Mouse (Mus musculus): ENCODE measurements at regions not wholly inside any gene's neighbourhood (a gene's known extent, or its start where the extent isn't known, plus 50 kb on each side); places are given as distances from the start of the nearest gene placed in this dataset.

DNA sequence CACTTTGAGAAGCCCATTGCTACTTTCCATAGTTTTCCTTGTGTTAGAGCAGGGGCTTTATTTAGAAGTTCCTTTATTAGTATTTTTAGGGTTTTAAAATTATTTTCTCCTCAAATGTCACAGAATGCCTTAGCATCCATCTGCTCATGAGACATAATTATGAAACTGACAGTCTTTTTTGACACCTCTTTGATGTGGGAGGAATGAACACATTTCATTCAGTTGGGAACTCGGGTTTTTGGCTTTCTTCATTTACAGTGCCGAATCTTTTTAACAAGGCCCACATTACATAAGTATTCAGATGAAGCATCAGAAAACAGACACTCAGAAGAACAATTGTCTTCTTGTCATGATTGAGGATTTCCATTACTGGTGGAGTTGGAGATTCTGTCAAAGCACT, 843.6 kb downstream of the Lrrtm4 start:
- no peak overlapping the region for H3K4me3 ChIP-seq (ENCODE audit: low read depth, low read length)
- no peaks in the 10 kb centered on the region for H3K9me3 ChIP-seq (ENCODE audit: low read length)
- no peak overlapping the region for H3K27ac ChIP-seq (ENCODE audit: low read depth, low read length)
- TF ChIP-seq CTCF (IDR thresholded peaks at IDR 0.05; ENCODE audit: low read depth): no peak
- H3K4me2 ChIP-seq (ENCODE audit: low read depth): no peak overlapping the region
- H3K27me3 ChIP-seq (ENCODE audit: insufficient read depth, low read length): no peaks in the 10 kb centered on the region
- H3K9ac ChIP-seq: no peak overlapping the region
- H3K4me1 ChIP-seq (ENCODE audit: insufficient read depth): no peaks in the 10 kb centered on the region
- DNase-seq (peak; percentile 31), ATAC-seq (peak; percentile 59; the same call in 1 of the 2 replicates)
- 45% methylated on average over 2 of the region's 2 CpGs for WGBS
- H3K36me3 ChIP-seq (ENCODE audit: insufficient read depth): no peaks in the 10 kb centered on the region

DNA sequence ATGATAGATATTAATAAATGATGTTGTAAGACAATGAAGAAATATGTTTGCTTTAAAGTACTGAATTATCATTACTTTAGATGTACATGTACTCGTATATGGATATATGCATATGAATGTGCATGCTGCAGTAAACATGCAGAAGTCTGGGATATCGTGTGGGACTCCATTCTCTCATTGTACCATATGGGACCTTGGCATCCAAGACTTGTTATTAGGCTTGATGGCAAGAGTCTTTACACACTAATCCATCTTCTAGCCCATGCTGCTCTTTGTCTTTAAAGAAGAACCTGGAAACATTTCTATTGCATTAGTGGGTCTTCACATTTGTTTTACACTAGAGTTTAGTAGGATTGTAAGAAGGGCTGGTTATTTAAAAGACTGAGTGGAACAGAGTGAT, 844.1 kb downstream of the Lrrtm4 start:
- WGBS: 59% methylated on average over 2 of the region's 2 CpGs
- H3K9ac ChIP-seq: no peak overlapping the region
- no peaks in the 10 kb centered on the region for H3K27me3 ChIP-seq (ENCODE audit: insufficient read depth, low read length)
- ATAC-seq: no peak
- no peaks in the 10 kb centered on the region for H3K9me3 ChIP-seq (ENCODE audit: low read length)
- no peak for DNase-seq
- no peaks in the 10 kb centered on the region for H3K4me1 ChIP-seq (ENCODE audit: insufficient read depth)
- H3K36me3 ChIP-seq (ENCODE audit: insufficient read depth): no peaks in the 10 kb centered on the region
- no peak overlapping the region for H3K4me3 ChIP-seq (ENCODE audit: low read depth, low read length)
- no peak overlapping the region for H3K27ac ChIP-seq (ENCODE audit: low read depth, low read length)
- TF ChIP-seq CTCF (IDR thresholded peaks at IDR 0.05; ENCODE audit: low read depth): no peak
- no peak overlapping the region for H3K4me2 ChIP-seq (ENCODE audit: low read depth)

DNA sequence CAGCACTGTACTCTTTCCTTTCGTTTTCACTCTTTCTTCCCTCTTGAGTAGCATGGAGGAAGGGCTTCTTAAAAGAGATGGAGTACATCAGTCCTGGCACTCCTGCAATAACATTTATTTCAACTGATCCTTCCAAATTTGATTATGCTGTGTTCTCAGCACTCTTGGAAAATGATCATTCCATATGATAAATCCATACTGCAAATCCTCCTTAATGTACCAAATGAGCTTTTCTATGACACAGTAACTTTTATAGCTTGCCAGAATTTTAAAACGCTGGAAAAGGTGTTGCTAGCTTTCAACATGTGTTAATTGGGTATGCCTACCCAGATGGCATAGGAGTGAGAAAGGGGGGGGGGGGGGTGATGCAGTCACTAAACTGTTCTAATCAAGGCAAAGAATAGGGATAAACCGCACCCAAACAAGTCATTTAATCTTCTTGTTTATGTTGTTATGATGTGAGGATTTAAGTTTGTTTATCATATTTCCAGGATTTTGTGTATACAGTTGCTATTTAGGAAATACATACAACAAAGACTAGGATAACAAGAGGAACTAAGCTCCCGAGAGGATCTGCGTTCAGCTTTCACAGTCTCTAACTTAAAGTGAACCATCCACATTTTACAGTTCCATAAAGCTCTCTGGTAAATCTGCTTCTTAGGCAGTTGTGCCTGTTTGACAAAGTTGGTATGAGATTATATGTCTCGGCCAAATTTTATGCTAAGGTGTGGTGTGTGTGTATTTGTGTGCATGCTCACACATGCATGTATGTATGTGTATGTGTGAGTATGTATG, 847.3 kb downstream of the Lrrtm4 start:
- 53% methylated on average over 6 of the region's 6 CpGs for WGBS

DNA sequence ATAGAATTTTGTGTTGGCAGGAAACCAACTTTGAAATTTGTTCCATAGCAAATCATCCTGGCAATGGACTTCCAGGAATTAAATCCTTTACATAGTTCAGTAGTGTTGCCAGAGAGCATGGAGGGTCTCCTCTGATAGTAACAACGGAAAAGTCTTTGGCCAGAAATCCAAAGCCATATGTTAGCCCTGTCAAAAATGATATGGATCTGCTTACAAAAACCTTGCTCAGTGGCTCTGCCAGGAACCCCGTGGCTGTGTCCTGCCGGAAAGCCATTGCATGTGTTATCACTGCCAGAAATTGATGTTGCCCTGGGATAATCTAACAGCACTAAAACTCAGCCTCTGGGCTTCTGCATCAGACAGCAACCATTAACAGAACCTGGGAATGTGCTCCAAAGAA, 866.7 kb downstream of the Lrrtm4 start:
- no peak for TF ChIP-seq CTCF (IDR thresholded peaks at IDR 0.05; ENCODE audit: low read depth)
- Histone ChIP-seq H3K36me3 (ENCODE audit: insufficient read depth) (no peaks in the 10 kb centered on the region), H3K27me3 (ENCODE audit: insufficient read depth, low read length) (no peaks in the 10 kb centered on the region), H3K9me3 (ENCODE audit: low read length) (no peaks in the 10 kb centered on the region), H3K4me2 (ENCODE audit: low read depth) (no peak overlapping the region), H3K4me1 (ENCODE audit: insufficient read depth) (no peaks in the 10 kb centered on the region), H3K27ac (ENCODE audit: low read depth, low read length) (no peak overlapping the region), H3K9ac (no peak overlapping the region), H3K4me3 (ENCODE audit: low read depth, low read length) (no peak overlapping the region)
- WGBS: 67% methylated on average over 3 of the region's 3 CpGs
- DNase-seq (no peak), ATAC-seq (no peak)

More for the DNA sequence above, 847.3 kb downstream of the Lrrtm4 start:
- DNase-seq: peak; percentile 54
- ATAC-seq: peak; percentile 83
- no peak overlapping the region for H3K4me2 ChIP-seq (ENCODE audit: low read depth)
- TF ChIP-seq CTCF (IDR thresholded peaks at IDR 0.05; ENCODE audit: low read depth): no peak
- H3K9ac ChIP-seq: no peak overlapping the region
- H3K9me3 ChIP-seq (ENCODE audit: low read length): no peaks in the 10 kb centered on the region
- no peak overlapping the region for H3K4me3 ChIP-seq (ENCODE audit: low read depth, low read length)
- no peaks in the 10 kb centered on the region for H3K27me3 ChIP-seq (ENCODE audit: insufficient read depth, low read length)
- no peak overlapping the region for H3K27ac ChIP-seq (ENCODE audit: low read depth, low read length)
- H3K4me1 ChIP-seq (ENCODE audit: insufficient read depth): no peaks in the 10 kb centered on the region
- no peaks in the 10 kb centered on the region for H3K36me3 ChIP-seq (ENCODE audit: insufficient read depth)

DNA sequence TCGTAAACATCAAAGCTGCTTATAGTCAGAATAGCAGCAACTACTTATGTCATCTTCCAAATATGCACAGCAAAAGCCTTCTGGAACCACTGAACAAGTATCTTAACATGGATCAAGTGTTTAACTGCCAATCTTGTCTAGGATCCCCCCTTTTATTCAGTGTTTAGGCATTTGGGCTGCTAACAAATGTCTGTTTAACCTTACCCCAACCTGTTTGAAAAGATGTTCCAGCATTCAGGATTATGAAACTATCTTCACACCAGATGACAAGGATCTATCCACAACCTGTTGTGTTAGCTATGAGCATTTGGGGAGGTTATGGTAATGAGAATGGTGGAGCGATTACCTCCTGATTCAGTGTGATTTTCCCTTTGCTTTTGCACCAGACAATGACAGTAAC, 886.5 kb downstream of the Lrrtm4 start:
- Histone ChIP-seq H3K9me3 (ENCODE audit: low read length) (no peaks in the 10 kb centered on the region), H3K27me3 (ENCODE audit: insufficient read depth, low read length) (no peaks in the 10 kb centered on the region), H3K4me1 (ENCODE audit: insufficient read depth) (no peaks in the 10 kb centered on the region), H3K27ac (ENCODE audit: low read depth, low read length) (no peak overlapping the region), H3K4me2 (ENCODE audit: low read depth) (no peak overlapping the region), H3K9ac (no peak overlapping the region), H3K4me3 (ENCODE audit: low read depth, low read length) (no peak overlapping the region), H3K36me3 (ENCODE audit: insufficient read depth) (no peaks in the 10 kb centered on the region)
- TF ChIP-seq CTCF (IDR thresholded peaks at IDR 0.05; ENCODE audit: low read depth): no peak
- 60% methylated on average over 2 of the region's 2 CpGs for WGBS
- DNase-seq (peak; percentile 58), ATAC-seq (peak; percentile 81)

DNA sequence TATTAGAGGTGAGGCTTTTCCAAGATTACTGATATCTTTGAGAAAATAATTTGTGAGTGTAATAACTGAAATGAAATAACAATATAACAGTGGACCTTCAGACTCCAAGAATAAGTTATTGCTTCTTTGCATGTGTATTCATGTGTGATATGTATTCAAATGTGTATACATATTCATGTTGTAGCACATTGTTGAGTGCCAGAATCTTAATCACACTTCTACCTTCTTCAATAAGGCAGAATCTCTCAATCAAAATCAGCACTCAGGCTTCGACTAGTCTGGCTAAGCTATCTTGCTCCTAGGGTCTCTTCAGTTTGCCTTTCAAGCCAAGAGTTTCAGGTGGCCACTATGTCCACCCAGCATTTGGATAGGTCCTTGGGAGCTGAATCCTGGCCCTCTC, 911.1 kb downstream of the Lrrtm4 start:
- no peaks in the 10 kb centered on the region for H3K4me1 ChIP-seq (ENCODE audit: insufficient read depth)
- no peak overlapping the region for H3K4me3 ChIP-seq (ENCODE audit: low read depth, low read length)
- H3K9me3 ChIP-seq (ENCODE audit: low read length): no peaks in the 10 kb centered on the region
- no peaks in the 10 kb centered on the region for H3K36me3 ChIP-seq (ENCODE audit: insufficient read depth)
- ATAC-seq (peak; percentile 61), DNase-seq (peak; percentile 32)
- no peak overlapping the region for H3K4me2 ChIP-seq (ENCODE audit: low read depth)
- no peak overlapping the region for H3K27ac ChIP-seq (ENCODE audit: low read depth, low read length)
- no peaks in the 10 kb centered on the region for H3K27me3 ChIP-seq (ENCODE audit: insufficient read depth, low read length)
- no peak for TF ChIP-seq CTCF (IDR thresholded peaks at IDR 0.05; ENCODE audit: low read depth)
- WGBS: 23% methylated on average over 1 of the region's 1 CpGs
- H3K9ac ChIP-seq: no peak overlapping the region

DNA sequence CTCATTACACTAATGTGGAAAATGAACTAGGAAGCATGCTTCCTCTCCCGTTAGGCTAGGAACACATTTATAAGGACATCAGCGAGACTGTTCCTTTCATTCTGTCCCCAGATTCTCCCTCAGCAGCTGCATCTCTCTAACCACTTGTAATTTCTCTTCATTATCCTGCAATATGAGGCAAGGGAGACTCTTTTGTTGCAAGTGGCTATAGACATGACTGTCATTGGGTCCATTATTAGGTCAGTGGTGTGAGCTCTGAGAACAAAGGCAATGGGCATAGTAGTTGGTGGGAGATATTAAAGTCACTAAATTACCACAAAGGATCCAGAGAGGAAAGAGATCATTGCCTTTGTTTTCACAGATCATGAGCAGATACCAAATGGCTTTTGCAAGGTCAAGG, 948.3 kb upstream of the Gcfc2 start:
- H3K4me3 ChIP-seq (ENCODE audit: low read depth, low read length): no peak overlapping the region
- H3K4me1 ChIP-seq (ENCODE audit: insufficient read depth): no peaks in the 10 kb centered on the region
- no peaks in the 10 kb centered on the region for H3K27me3 ChIP-seq (ENCODE audit: insufficient read depth, low read length)
- no peaks in the 10 kb centered on the region for H3K36me3 ChIP-seq (ENCODE audit: insufficient read depth)
- TF ChIP-seq CTCF (IDR thresholded peaks at IDR 0.05; ENCODE audit: low read depth): no peak
- no peak overlapping the region for H3K4me2 ChIP-seq (ENCODE audit: low read depth)
- H3K9me3 ChIP-seq (ENCODE audit: low read length): no peaks in the 10 kb centered on the region
- no peak for ATAC-seq
- no peak overlapping the region for H3K9ac ChIP-seq
- 62% methylated on average over 2 of the region's 2 CpGs for WGBS
- DNase-seq: no peak
- no peak overlapping the region for H3K27ac ChIP-seq (ENCODE audit: low read depth, low read length)

Measured in forebrain, postnatal 0 days (tissue).